Mouse (Mus musculus): ENCODE measurements around the gene Ttc41. TPM values are rescaled to one million over a fixed set of nuclear protein-coding genes. Genes with fewer than 3 reads are reported as not detected.

Gene Ttc41
- total and polyA plus RNA-seq, 3 experiments: 0.10 to 6.5 (median 1.9) TPM

DNA sequence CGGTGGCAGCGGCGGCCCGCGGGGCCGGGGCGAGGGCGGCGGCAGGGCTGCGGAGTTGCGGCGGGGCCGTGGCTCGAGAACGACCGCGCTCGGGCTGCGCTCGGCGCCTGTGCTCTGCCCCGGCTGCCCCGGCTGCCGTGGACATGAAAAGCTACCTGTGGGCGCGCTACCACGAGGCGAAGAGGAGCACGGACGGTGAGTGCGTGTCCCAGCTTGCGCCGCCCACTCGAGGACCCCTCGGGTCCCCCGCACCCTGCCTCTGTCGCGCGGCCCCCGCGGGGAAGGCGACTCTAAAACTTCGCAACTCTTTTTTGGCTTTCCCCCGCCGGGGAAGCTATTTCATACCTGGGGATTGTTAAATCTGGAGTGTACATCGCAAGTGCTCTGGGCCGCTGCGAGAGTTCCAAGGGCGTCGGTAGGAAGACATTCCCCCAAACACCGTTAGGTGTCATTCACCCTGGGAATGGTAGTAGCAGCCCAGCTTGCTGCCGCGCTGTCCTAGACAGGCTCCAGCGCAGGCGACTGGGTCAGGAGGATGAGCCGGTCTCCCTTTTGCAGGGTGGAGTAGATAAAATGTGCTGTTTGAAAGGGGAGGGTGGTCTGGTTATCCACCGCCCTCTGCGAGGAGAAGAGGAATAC lies 73.6 kb downstream of the Ttc41 start:
- ATAC-seq (ENCODE audit: extremely low read depth, insufficient number of reproducible peaks, low FRiP score, poor library complexity, severe bottlenecking) (no peak), DNase-seq (ENCODE audit: low spot score) (peak; percentile 20)
- Histone ChIP-seq H3K4me3 (ENCODE audit: low read depth, low read length) (peak overlapping the region; percentile 92), H3K9me3 (replicated peaks) (no peaks in the 10 kb centered on the region), H3K36me3 (replicated peaks) (peaks cover 12% of the 10 kb centered on the region), H3K4me1 (ENCODE audit: insufficient read depth, low read depth, low read length) (peaks cover 54% of the 10 kb centered on the region), H3K27me3 (ENCODE audit: insufficient read depth, low read length) (no peaks in the 10 kb centered on the region)
- TF ChIP-seq CTCF (IDR thresholded peaks at IDR 0.05; ENCODE audit: low read depth, low read length): no peak
- TF ChIP-seq GATA2 (IDR thresholded peaks at IDR 0.05; ENCODE audit: borderline replicate concordance, low read depth, low read length): no peak

DNA sequence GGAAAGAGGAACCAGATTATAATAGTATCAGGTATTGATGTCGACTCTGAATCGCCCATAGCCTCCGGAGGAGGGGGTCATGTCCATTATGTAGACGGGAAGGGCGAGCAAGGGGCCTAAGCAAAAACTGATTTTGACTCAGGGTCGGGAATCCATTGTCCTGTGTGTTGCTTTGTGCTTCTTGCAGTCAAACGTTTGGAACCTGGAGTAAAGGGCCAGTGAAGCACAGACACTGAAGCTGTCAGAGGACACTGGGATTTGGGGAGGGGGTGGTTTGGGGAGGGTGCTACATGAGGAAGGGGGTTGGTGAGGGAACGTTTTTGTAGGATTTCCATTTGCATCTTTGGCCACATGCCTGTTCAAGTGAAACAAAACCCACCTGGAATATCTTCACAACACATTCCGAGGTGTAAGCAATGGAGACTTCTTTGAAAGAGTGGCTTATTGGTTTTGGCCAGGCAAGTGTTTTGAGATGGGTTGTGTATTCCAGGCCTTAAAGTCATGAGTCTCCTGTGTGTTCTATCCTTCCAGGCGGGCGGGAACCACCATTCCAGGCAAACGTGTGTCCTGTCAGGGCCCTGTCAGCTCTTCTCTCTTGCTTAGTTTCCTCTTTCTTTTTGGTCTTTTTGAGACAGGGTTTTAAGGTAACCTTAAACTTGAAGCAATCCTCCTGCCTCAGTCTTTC lies 74.3 kb downstream of the Ttc41 start:
- no peak for TF ChIP-seq TAL1 (conservative IDR thresholded peaks at IDR 0.05; ENCODE audit: low read depth, low read length)
- no peak for TF ChIP-seq GATA1 (IDR thresholded peaks at IDR 0.05; ENCODE audit: borderline replicate concordance, low read length)
- no peak for TF ChIP-seq CTCF (IDR thresholded peaks at IDR 0.05; ENCODE audit: low read depth, low read length)

DNA sequence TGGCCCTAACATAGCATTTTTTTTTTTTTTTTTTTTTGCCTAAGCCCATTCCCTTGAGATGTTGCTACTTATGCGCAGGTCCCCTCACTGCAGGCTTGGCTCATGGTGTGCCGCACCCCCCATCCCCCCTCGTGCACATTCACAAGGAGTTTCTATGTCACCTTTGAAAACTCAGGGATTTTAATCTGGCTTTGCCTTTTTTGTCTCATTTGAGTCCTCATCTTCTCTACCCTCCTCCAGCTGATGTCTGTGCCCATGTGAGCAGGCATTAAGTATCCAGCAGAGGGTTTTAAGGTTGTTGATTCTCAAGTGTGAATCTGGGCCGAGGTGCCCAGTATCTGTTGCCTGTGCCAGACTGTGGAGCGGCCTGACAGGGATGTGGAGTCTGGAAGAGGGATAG lies 76.0 kb downstream of the Ttc41 start:
- Histone ChIP-seq H3K27me3 (ENCODE audit: insufficient read depth, low read length) (no peaks in the 10 kb centered on the region), H3K9me3 (replicated peaks) (no peaks in the 10 kb centered on the region), H3K36me3 (replicated peaks) (peaks cover 19% of the 10 kb centered on the region), H3K4me3 (ENCODE audit: low read depth, low read length) (no peak overlapping the region; the same call in 1 of the 2 replicates), H3K4me1 (ENCODE audit: insufficient read depth, low read depth, low read length) (peaks cover 68% of the 10 kb centered on the region)
- no peak for DNase-seq (ENCODE audit: low spot score)
- TF ChIP-seq POLR2AphosphoS5 (IDR thresholded peaks at IDR 0.05; ENCODE audit: insufficient replicate concordance, low read depth, low read length): no peak
- ATAC-seq (ENCODE audit: extremely low read depth, insufficient number of reproducible peaks, low FRiP score, poor library complexity, severe bottlenecking): no peak

More for the DNA sequence above, 74.3 kb downstream of the Ttc41 start:
- H3K9me3 ChIP-seq (replicated peaks): no peaks in the 10 kb centered on the region
- peak overlapping the region; percentile 92 for H3K4me3 ChIP-seq (ENCODE audit: low read depth, low read length)
- ATAC-seq (ENCODE audit: extremely low read depth, insufficient number of reproducible peaks, low FRiP score, poor library complexity, severe bottlenecking) (no peak), DNase-seq (ENCODE audit: low spot score) (peak; percentile 13)
- no peaks in the 10 kb centered on the region for H3K27me3 ChIP-seq (ENCODE audit: insufficient read depth, low read length)
- peaks cover 61% of the 10 kb centered on the region for H3K4me1 ChIP-seq (ENCODE audit: insufficient read depth, low read depth, low read length)
- peaks cover 17% of the 10 kb centered on the region for H3K36me3 ChIP-seq (replicated peaks)

DNA sequence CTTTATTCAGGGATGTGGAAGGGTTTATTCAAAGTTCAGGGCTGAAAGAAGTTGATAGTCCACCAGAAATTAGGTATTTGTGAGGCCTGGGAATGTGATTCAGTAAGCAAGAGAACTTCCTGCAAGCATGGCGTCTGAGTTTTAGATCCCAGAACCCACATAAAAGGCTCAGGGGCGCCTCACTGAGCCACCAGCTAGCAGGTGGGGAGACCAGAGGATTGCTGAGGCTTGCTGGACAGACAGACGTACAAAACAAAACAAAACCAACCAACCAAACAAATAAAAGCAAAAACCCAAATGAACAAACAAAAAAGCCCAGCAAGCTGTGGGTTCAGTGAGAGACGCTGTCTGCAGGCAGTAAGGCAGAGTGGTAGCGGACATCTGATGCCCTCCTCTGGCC lies 77.0 kb downstream of the Ttc41 start:
- no peaks in the 10 kb centered on the region for H3K27me3 ChIP-seq (ENCODE audit: insufficient read depth, low read length)

DNA sequence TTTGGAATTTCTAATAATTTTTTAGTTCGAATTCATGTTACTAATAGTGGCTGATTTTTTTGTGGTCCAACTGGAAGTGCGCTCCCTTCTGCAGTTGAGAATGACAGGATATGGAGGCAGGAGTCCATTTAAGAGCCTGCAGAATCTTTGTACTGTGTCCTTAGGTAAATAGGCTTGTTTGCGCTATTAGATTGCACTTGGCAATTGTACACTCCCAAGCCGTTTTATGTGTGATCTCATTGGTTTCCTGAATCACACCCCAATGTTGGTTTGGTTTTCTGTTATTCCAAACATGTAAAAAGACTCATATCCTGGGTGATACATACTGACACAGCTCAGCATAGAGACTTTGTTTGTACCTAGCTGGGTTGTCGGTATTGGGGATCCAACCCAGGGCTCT lies 78.0 kb downstream of the Ttc41 start:
- Histone ChIP-seq H3K4me1 (ENCODE audit: insufficient read depth, low read depth, low read length) (peaks cover 63% of the 10 kb centered on the region), H3K9me3 (replicated peaks) (no peaks in the 10 kb centered on the region), H3K36me3 (replicated peaks) (peaks cover 30% of the 10 kb centered on the region), H3K27me3 (ENCODE audit: insufficient read depth, low read length) (no peaks in the 10 kb centered on the region), H3K4me3 (ENCODE audit: low read depth, low read length) (no peak overlapping the region)
- no peak for TF ChIP-seq TAL1 (conservative IDR thresholded peaks at IDR 0.05; ENCODE audit: low read depth, low read length)
- ATAC-seq (ENCODE audit: extremely low read depth, insufficient number of reproducible peaks, low FRiP score, poor library complexity, severe bottlenecking) (no peak), DNase-seq (ENCODE audit: low spot score) (no peak)

More for the DNA sequence above, 77.0 kb downstream of the Ttc41 start:
- Histone ChIP-seq H3K4me3 (ENCODE audit: low read depth, low read length) (no peak overlapping the region), H3K9me3 (replicated peaks) (no peaks in the 10 kb centered on the region), H3K4me1 (ENCODE audit: insufficient read depth, low read depth, low read length) (peaks cover 68% of the 10 kb centered on the region), H3K36me3 (replicated peaks) (peaks cover 23% of the 10 kb centered on the region)
- no peak for TF ChIP-seq CTCF (IDR thresholded peaks at IDR 0.05; ENCODE audit: low read depth, low read length)
- no peak for TF ChIP-seq GATA1 (IDR thresholded peaks at IDR 0.05; ENCODE audit: borderline replicate concordance, low read length)
- no peak for TF ChIP-seq POLR2AphosphoS5 (IDR thresholded peaks at IDR 0.05; ENCODE audit: insufficient replicate concordance, low read depth, low read length)
- no peak for TF ChIP-seq TAL1 (conservative IDR thresholded peaks at IDR 0.05; ENCODE audit: low read depth, low read length)
- TF ChIP-seq GATA2 (IDR thresholded peaks at IDR 0.05; ENCODE audit: borderline replicate concordance, low read depth, low read length): no peak
- ATAC-seq (ENCODE audit: extremely low read depth, insufficient number of reproducible peaks, low FRiP score, poor library complexity, severe bottlenecking) (no peak), DNase-seq (ENCODE audit: low spot score) (no peak)

DNA sequence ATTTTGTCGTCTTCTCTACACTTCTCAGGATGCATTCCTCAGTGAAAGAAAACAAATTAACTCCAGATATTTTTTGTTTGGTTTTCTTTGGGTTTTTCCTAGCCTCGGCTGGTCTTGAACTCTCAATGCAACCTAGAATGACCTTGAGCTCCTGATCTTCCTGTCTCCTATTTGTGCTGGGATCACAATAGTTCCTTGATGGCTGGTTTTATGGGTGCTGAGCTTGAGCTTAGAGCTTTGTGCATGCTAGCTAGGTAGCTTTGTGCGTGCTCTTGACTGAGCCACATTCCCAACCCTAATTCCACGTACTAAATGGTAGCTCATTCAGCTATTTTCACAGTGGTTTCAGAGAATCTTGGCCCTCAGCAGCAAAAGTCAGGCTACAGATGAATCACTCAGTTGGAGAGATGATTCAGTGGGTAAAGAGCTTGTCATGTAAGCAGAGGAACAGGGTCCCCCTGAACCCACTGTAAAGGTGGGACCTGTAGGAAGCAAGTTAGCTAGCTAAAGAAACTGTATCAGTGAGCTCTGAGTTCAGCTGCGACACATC lies 78.6 kb downstream of the Ttc41 start:
- DNase-seq (ENCODE audit: low spot score) (no peak), ATAC-seq (ENCODE audit: extremely low read depth, insufficient number of reproducible peaks, low FRiP score, poor library complexity, severe bottlenecking) (no peak)
- H3K9me3 ChIP-seq (replicated peaks): no peaks in the 10 kb centered on the region
- no peaks in the 10 kb centered on the region for H3K27me3 ChIP-seq (ENCODE audit: insufficient read depth, low read length)
- no peak overlapping the region for H3K4me3 ChIP-seq (ENCODE audit: low read depth, low read length)
- H3K36me3 ChIP-seq (replicated peaks): peaks cover 30% of the 10 kb centered on the region
- peaks cover 63% of the 10 kb centered on the region for H3K4me1 ChIP-seq (ENCODE audit: insufficient read depth, low read depth, low read length)
- TF ChIP-seq CTCF (IDR thresholded peaks at IDR 0.05; ENCODE audit: low read depth, low read length): no peak
- no peak for TF ChIP-seq POLR2AphosphoS5 (IDR thresholded peaks at IDR 0.05; ENCODE audit: insufficient replicate concordance, low read depth, low read length)
- TF ChIP-seq GATA1 (IDR thresholded peaks at IDR 0.05; ENCODE audit: borderline replicate concordance, low read length): no peak
- TF ChIP-seq GATA2 (IDR thresholded peaks at IDR 0.05; ENCODE audit: borderline replicate concordance, low read depth, low read length): no peak
- no peak for TF ChIP-seq TAL1 (conservative IDR thresholded peaks at IDR 0.05; ENCODE audit: low read depth, low read length)

DNA sequence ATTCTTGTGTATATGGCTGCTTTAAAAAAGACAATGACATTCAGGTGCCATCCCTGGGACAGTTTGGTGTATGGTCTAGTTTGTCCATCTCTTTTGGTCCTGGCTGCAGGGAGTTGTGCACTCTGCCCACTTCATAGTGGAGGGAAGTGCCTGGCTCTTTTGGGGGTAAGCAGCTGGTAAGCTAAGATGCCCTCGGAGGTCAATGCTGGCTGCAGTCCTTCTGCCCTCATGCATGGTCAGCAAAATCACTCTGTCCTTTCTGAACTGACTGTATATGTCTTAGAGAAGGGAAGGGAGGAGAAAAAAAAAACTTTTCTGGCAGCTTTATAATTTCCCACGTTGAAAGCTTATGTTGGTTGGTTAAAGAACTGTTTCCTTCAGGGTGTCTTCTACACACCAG lies 79.8 kb downstream of the Ttc41 start:
- DNase-seq (ENCODE audit: low spot score) (no peak), ATAC-seq (ENCODE audit: extremely low read depth, insufficient number of reproducible peaks, low FRiP score, poor library complexity, severe bottlenecking) (no peak)
- Histone ChIP-seq H3K27me3 (ENCODE audit: insufficient read depth, low read length) (no peaks in the 10 kb centered on the region), H3K4me3 (ENCODE audit: low read depth, low read length) (no peak overlapping the region), H3K4me1 (ENCODE audit: insufficient read depth, low read depth, low read length) (peaks cover 56% of the 10 kb centered on the region), H3K36me3 (replicated peaks) (peaks cover 39% of the 10 kb centered on the region), H3K9me3 (replicated peaks) (no peaks in the 10 kb centered on the region)
- no peak for TF ChIP-seq CTCF (IDR thresholded peaks at IDR 0.05; ENCODE audit: low read depth, low read length)
- no peak for TF ChIP-seq POLR2AphosphoS5 (IDR thresholded peaks at IDR 0.05; ENCODE audit: insufficient replicate concordance, low read depth, low read length)
- TF ChIP-seq TAL1 (conservative IDR thresholded peaks at IDR 0.05; ENCODE audit: low read depth, low read length): no peak
- TF ChIP-seq GATA2 (IDR thresholded peaks at IDR 0.05; ENCODE audit: borderline replicate concordance, low read depth, low read length): no peak
- no peak for TF ChIP-seq GATA1 (IDR thresholded peaks at IDR 0.05; ENCODE audit: borderline replicate concordance, low read length)
